Mouse (Mus musculus): Measurements from ENCODE around the gene Ltb. TPM values are rescaled to one million over a fixed set of nuclear protein-coding genes. Genes with fewer than 3 reads are reported as not detected.

Gene Ltb
- polyA plus RNA-seq, 1 experiment, result 0.05 TPM

DNA sequence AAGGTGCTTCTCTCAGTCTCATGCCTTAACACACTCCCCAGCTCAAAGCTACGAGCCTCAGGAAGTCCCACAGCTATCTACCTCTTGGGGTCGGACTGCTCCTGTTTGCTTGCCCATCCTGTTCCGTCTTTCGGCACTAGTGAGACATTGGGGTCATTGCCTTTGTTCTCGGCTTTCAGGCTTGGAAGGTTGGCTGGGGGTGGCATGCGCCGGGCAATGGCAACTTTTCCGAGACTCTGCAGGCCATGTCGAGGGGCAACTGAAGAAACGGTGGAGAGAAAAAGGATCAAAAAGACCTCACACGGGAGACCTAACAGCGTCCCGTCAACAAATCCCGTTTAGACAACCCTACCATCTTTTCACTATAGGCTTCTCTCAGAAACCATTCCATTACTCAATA, 32.1 kb upstream of the Ltb start:
- no peak for TF ChIP-seq POLR2A (IDR thresholded peaks at IDR 0.05; ENCODE audit: insufficient read length, low read depth)
- no peak for TF ChIP-seq REST (IDR thresholded peaks at IDR 0.05; ENCODE audit: insufficient read depth, insufficient read length)
- TF ChIP-seq E2F4 (IDR thresholded peaks at IDR 0.05; ENCODE audit: insufficient read depth), result no peak
- TF ChIP-seq MAX (IDR thresholded peaks at IDR 0.05; ENCODE audit: low read depth), result no peak
- no peak for TF ChIP-seq TCF12 (IDR thresholded peaks at IDR 0.05; ENCODE audit: insufficient read depth, poor library complexity, severe bottlenecking)
- TF ChIP-seq SRF (IDR thresholded peaks at IDR 0.05; ENCODE audit: control insufficient read depth, insufficient read length, low read depth), result no peak
- no peak for TF ChIP-seq USF1 (IDR thresholded peaks at IDR 0.05; ENCODE audit: low read depth)
- TF ChIP-seq MYOG (IDR thresholded peaks at IDR 0.05; ENCODE audit: control insufficient read depth in 1 of 3, insufficient read depth in 1 of 3, insufficient read length in 2 of 3, low read depth in 2 of 3), result no peak
- no peak for TF ChIP-seq CEBPB (IDR thresholded peaks at IDR 0.05; ENCODE audit: insufficient read depth, poor library complexity, severe bottlenecking)
- no peak for TF ChIP-seq MYOD1 (IDR thresholded peaks at IDR 0.05; ENCODE audit: control insufficient read depth in 1 of 3, insufficient read length in 2 of 3, low read depth in 2 of 3)
- no peak for TF ChIP-seq POLR2AphosphoS2 (IDR thresholded peaks at IDR 0.05; ENCODE audit: insufficient read length, low read depth)
- no peak for TF ChIP-seq TCF3 (IDR thresholded peaks at IDR 0.05; ENCODE audit: insufficient read length, low read depth)
- Histone ChIP-seq H3K4me2 (ENCODE audit: low read depth) (peak overlapping the region; percentile 93), H3K79me2 (ENCODE audit: control insufficient read depth, insufficient read depth) (peaks cover 68% of the 10 kb centered on the region), H3K27me3 (ENCODE audit: control insufficient read depth, insufficient read depth, insufficient read length) (no peaks in the 10 kb centered on the region), H3K36me3 (ENCODE audit: control insufficient read depth, insufficient read depth) (peaks cover 37% of the 10 kb centered on the region), H3ac (ENCODE audit: control insufficient read depth, insufficient read length) (no peak overlapping the region), H3K4me3 (peak overlapping the region; percentile 83)

DNA sequence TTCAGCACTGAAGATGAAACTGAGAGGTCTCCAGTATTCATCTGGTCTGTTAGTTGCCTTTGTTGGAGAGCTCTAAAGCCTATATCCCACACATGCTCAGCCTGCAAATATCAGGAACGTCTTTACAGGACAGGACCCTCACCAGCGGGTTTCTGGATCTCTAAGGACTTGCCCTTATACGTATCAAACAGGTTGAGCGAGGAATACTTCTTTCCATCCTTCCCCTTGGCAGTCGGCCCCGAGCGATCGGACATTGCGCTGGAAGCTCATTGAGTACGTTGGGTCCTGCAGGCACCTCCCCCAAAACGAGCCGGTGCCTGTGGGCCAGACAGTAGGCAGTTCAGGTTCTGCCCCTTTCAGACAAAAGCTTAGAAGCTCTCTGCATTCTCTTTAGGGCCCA, 31.5 kb upstream of the Ltb start:
- Histone ChIP-seq H3ac (ENCODE audit: control insufficient read depth, insufficient read length) (no peak overlapping the region), H3K79me2 (ENCODE audit: control insufficient read depth, insufficient read depth) (peaks cover 62% of the 10 kb centered on the region), H3K36me3 (ENCODE audit: control insufficient read depth, insufficient read depth) (peaks cover 31% of the 10 kb centered on the region), H3K27me3 (ENCODE audit: control insufficient read depth, insufficient read depth, insufficient read length) (no peaks in the 10 kb centered on the region), H3K4me2 (ENCODE audit: low read depth) (peak overlapping the region; percentile 93), H3K4me3 (peak overlapping the region; percentile 83)
- no peak for TF ChIP-seq E2F4 (IDR thresholded peaks at IDR 0.05; ENCODE audit: insufficient read depth)
- no peak for TF ChIP-seq POLR2A (IDR thresholded peaks at IDR 0.05; ENCODE audit: insufficient read length, low read depth)
- no peak for TF ChIP-seq TCF12 (IDR thresholded peaks at IDR 0.05; ENCODE audit: insufficient read depth, poor library complexity, severe bottlenecking)
- TF ChIP-seq CEBPB (IDR thresholded peaks at IDR 0.05; ENCODE audit: insufficient read depth, poor library complexity, severe bottlenecking), result no peak
- no peak for TF ChIP-seq TCF3 (IDR thresholded peaks at IDR 0.05; ENCODE audit: insufficient read length, low read depth)
- no peak for TF ChIP-seq POLR2AphosphoS2 (IDR thresholded peaks at IDR 0.05; ENCODE audit: insufficient read length, low read depth)
- TF ChIP-seq USF1 (IDR thresholded peaks at IDR 0.05; ENCODE audit: low read depth), result no peak
- TF ChIP-seq MYOG (IDR thresholded peaks at IDR 0.05; ENCODE audit: control insufficient read depth in 1 of 3, insufficient read depth in 1 of 3, insufficient read length in 2 of 3, low read depth in 2 of 3), result no peak
- TF ChIP-seq REST (IDR thresholded peaks at IDR 0.05; ENCODE audit: insufficient read depth, insufficient read length), result no peak
- TF ChIP-seq MYOD1 (IDR thresholded peaks at IDR 0.05; ENCODE audit: control insufficient read depth in 1 of 3, insufficient read length in 2 of 3, low read depth in 2 of 3), result no peak
- no peak for TF ChIP-seq SRF (IDR thresholded peaks at IDR 0.05; ENCODE audit: control insufficient read depth, insufficient read length, low read depth)
- no peak for TF ChIP-seq MAX (IDR thresholded peaks at IDR 0.05; ENCODE audit: low read depth)

DNA sequence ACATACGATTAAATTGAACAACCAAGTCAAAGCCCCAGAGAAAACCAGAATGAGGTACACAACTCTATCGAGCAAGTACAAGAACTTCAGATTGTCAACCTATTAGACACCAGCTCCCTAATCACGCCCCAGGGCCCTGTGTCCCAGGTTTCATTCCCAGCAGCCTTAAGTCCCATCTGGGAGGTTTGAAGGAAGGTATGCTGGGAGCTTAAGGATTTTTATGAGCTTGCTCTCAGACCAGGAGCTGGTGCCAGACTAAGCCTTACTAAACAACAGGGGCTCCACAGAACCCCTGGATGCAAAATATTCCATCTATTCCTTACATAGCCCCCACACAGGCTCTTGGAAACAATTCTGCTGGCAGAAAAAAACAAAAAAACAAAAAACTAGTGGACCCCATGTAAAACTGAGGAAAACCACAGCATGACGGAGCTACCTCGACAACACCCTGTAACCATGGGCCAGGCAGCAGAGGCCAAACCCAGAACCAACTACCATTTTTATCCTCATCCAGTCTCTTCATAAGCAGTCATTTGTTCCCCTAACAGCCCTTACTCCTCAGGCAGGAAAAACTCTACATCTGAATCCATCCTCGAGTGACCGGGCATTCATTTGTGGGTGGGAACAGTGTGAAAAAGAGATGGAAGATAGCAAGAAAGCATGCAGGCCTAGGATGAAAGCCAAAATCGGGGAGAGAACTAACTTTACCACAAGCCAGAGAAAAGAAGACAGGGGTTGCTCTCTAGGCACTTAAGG, 30.7 kb upstream of the Ltb start:
- Histone ChIP-seq H3K36me3 (ENCODE audit: control insufficient read depth, insufficient read depth) (peaks cover 24% of the 10 kb centered on the region), H3K4me3 (peak overlapping the region; percentile 83), H3K27me3 (ENCODE audit: control insufficient read depth, insufficient read depth, insufficient read length) (no peaks in the 10 kb centered on the region), H3K79me2 (ENCODE audit: control insufficient read depth, insufficient read depth) (peaks cover 61% of the 10 kb centered on the region), H3K4me2 (ENCODE audit: low read depth) (peak overlapping the region; percentile 93), H3ac (ENCODE audit: control insufficient read depth, insufficient read length) (peak overlapping the region; percentile 55)
- TF ChIP-seq MYOD1 (IDR thresholded peaks at IDR 0.05; ENCODE audit: control insufficient read depth in 1 of 3, insufficient read length in 2 of 3, low read depth in 2 of 3), result no peak
- TF ChIP-seq MAX (IDR thresholded peaks at IDR 0.05; ENCODE audit: low read depth), result no peak
- TF ChIP-seq POLR2AphosphoS2 (IDR thresholded peaks at IDR 0.05; ENCODE audit: insufficient read length, low read depth), result no peak
- no peak for TF ChIP-seq E2F4 (IDR thresholded peaks at IDR 0.05; ENCODE audit: insufficient read depth)
- no peak for TF ChIP-seq TCF3 (IDR thresholded peaks at IDR 0.05; ENCODE audit: insufficient read length, low read depth)
- TF ChIP-seq TCF12 (IDR thresholded peaks at IDR 0.05; ENCODE audit: insufficient read depth, poor library complexity, severe bottlenecking), result no peak
- TF ChIP-seq MYOG (IDR thresholded peaks at IDR 0.05; ENCODE audit: control insufficient read depth in 1 of 3, insufficient read depth in 1 of 3, insufficient read length in 2 of 3, low read depth in 2 of 3), result no peak
- TF ChIP-seq POLR2A (IDR thresholded peaks at IDR 0.05; ENCODE audit: insufficient read length, low read depth), result no peak
- no peak for TF ChIP-seq REST (IDR thresholded peaks at IDR 0.05; ENCODE audit: insufficient read depth, insufficient read length)
- TF ChIP-seq USF1 (IDR thresholded peaks at IDR 0.05; ENCODE audit: low read depth), result no peak
- no peak for TF ChIP-seq CEBPB (IDR thresholded peaks at IDR 0.05; ENCODE audit: insufficient read depth, poor library complexity, severe bottlenecking)
- TF ChIP-seq SRF (IDR thresholded peaks at IDR 0.05; ENCODE audit: control insufficient read depth, insufficient read length, low read depth), result no peak

DNA sequence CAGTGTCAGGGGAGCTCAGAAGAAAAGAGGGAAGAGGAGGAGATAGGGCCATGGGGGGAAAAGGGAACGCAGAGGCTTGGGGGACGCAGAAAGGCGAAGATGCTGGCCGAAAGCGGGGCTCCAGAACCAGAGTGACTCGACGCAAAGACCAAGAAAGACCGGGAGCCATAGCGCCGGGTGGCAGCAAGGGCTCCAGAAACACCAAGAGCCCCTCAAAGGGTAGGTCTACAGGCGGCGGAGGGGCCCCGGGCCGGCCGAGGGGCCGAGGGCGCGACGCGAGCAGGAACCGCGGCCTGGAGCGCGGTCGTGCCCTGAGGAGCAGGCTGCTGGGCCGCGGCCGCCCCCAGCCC, 30.0 kb upstream of the Ltb start:
- Histone ChIP-seq H3K4me3 (peak overlapping the region; percentile 83), H3K36me3 (ENCODE audit: control insufficient read depth, insufficient read depth) (peaks cover 24% of the 10 kb centered on the region), H3K79me2 (ENCODE audit: control insufficient read depth, insufficient read depth) (peaks cover 58% of the 10 kb centered on the region), H3ac (ENCODE audit: control insufficient read depth, insufficient read length) (peak overlapping the region; percentile 55), H3K4me2 (ENCODE audit: low read depth) (peak overlapping the region; percentile 93), H3K27me3 (ENCODE audit: control insufficient read depth, insufficient read depth, insufficient read length) (no peaks in the 10 kb centered on the region)
- TF ChIP-seq SRF (IDR thresholded peaks at IDR 0.05; ENCODE audit: control insufficient read depth, insufficient read length, low read depth) (no peak), CEBPB (IDR thresholded peaks at IDR 0.05; ENCODE audit: insufficient read depth, poor library complexity, severe bottlenecking) (no peak), REST (IDR thresholded peaks at IDR 0.05; ENCODE audit: insufficient read depth, insufficient read length) (no peak), MAX (IDR thresholded peaks at IDR 0.05; ENCODE audit: low read depth) (no peak), TCF12 (IDR thresholded peaks at IDR 0.05; ENCODE audit: insufficient read depth, poor library complexity, severe bottlenecking) (no peak), MYOD1 (IDR thresholded peaks at IDR 0.05; ENCODE audit: control insufficient read depth in 1 of 3, insufficient read length in 2 of 3, low read depth in 2 of 3) (no peak), MYOG (IDR thresholded peaks at IDR 0.05; ENCODE audit: control insufficient read depth in 1 of 3, insufficient read depth in 1 of 3, insufficient read length in 2 of 3, low read depth in 2 of 3) (no peak), POLR2A (IDR thresholded peaks at IDR 0.05; ENCODE audit: insufficient read length, low read depth) (no peak), USF1 (IDR thresholded peaks at IDR 0.05; ENCODE audit: low read depth) (no peak), E2F4 (IDR thresholded peaks at IDR 0.05; ENCODE audit: insufficient read depth) (no peak), TCF3 (IDR thresholded peaks at IDR 0.05; ENCODE audit: insufficient read length, low read depth) (no peak), POLR2AphosphoS2 (IDR thresholded peaks at IDR 0.05; ENCODE audit: insufficient read length, low read depth) (no peak)
